Mouse (Mus musculus): ENCODE measurements around the gene Rap1gap. TPM values are rescaled to one million over a fixed set of nuclear protein-coding genes. Genes with fewer than 3 reads are reported as not detected.

Rap1gap gene
- polyA plus RNA-seq, 1 experiment from 2014 or later, result 48.8 TPM

DNA sequence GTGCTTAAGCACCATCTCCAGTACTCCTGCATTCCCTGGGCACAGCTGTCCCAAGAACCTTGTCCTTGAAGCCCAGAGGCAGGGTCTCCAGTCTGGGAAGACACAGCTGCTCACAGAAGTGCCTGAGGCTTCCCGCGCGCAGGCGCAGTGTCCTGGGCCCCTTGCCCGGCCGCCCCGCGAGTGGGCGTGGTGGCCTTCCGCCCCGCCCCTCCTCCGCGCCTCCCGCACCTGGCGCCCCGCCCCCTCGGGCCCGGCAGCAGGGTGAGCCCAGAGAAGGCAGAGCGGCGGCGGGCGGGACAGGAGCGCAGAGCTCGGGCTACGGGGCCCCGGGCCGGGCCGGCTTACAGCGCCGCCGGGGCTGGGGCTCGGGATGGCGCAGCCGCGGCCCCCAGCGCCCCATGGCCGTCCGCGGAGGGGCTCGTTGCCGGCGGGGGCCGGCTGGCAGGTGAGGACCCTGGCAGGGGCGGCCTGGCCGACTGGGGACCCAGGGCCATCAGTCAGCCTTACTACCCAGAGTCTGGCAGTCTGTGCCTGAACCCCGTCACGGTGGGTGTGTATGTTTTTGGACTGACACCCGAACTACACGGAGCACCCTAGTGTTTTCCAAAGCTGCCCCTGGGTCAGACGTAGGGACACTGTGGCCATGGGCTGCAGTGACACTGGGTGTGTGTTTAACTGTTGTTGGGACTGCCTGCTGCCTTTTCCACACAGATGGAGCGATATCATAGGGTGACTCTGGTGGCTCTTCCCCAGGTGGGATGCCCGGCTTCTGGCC is 42.9 kb downstream of the Rap1gap start:
- H3K27ac ChIP-seq (ENCODE audit: low read length), result peak overlapping the region; percentile 68
- H3K27me3 ChIP-seq (replicated peaks; ENCODE audit: insufficient read depth, low read length), result 0 out of 2 replicates have a peak, but pooled peaks cover 8% of the 10 kb centered on the region
- H3K4me3 ChIP-seq (ENCODE audit: low read depth, low read length), result peak overlapping the region; percentile 49
- DNase-seq (ENCODE audit: low spot score) (peak; percentile 82), ATAC-seq (peak; percentile 87)
- no peaks in the 10 kb centered on the region for H3K9me3 ChIP-seq (ENCODE audit: low read length)
- no peaks in the 10 kb centered on the region; the same call in 1 of the 2 replicates for H3K4me1 ChIP-seq (ENCODE audit: insufficient read depth, low read depth, low read length)
- peak overlapping the region; percentile 54 for H3K9ac ChIP-seq (replicated peaks; ENCODE audit: low read depth)
- peak overlapping the region; percentile 72 for H3K4me2 ChIP-seq (replicated peaks; ENCODE audit: low read depth, low read length)
- no peaks in the 10 kb centered on the region for H3K36me3 ChIP-seq (ENCODE audit: insufficient read depth, low read length)
- WGBS, result 3% methylated on average over 36 of the region's 52 CpGs
- TF ChIP-seq CTCF (IDR thresholded peaks at IDR 0.05), result no peak
- no peak for TF ChIP-seq EP300 (IDR thresholded peaks at IDR 0.05)

DNA sequence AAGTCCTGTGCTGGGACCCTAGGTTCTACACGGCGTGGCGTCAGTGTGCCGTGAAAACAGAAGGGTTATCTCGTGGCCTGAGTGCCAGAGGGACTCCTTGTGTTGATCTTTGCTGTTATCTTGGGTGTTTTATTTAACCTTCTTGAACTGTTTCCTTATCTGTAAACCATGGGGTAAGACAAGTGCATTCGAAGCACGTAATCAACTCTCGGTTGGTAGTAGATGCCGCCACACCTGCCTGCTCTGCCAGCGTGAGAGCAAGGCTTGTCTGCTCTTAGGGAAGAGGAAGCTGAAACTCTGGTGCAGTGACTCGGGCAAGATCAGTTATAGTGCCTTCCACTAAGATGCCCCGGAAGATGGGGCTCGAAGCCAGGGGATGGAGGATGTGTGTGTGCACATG is 48.4 kb downstream of the Rap1gap start:
- Histone ChIP-seq H3K27ac (ENCODE audit: low read length) (peak overlapping the region; percentile 14; the same call in 1 of the 2 replicates), H3K4me3 (ENCODE audit: low read depth, low read length) (no peak overlapping the region), H3K36me3 (ENCODE audit: insufficient read depth, low read length) (no peaks in the 10 kb centered on the region), H3K4me2 (replicated peaks; ENCODE audit: low read depth, low read length) (no peak overlapping the region), H3K9ac (replicated peaks; ENCODE audit: low read depth) (no peak overlapping the region), H3K9me3 (ENCODE audit: low read length) (no peaks in the 10 kb centered on the region), H3K27me3 (replicated peaks; ENCODE audit: insufficient read depth, low read length) (0 out of 2 replicates have a peak, but pooled peaks cover 1% of the 10 kb centered on the region), H3K4me1 (ENCODE audit: insufficient read depth, low read depth, low read length) (no peaks in the 10 kb centered on the region)
- peak; percentile 71 for ATAC-seq
- TF ChIP-seq CTCF (IDR thresholded peaks at IDR 0.05) (no peak), EP300 (IDR thresholded peaks at IDR 0.05) (peak; percentile 89)
- WGBS, result 25% methylated on average over 13 of the region's 13 CpGs
- DNase-seq (ENCODE audit: low spot score), result no peak

GRCm38 (mm10) chr4:137714020-137714624 is 49.6 kb downstream of the Rap1gap start:
- no peak overlapping the region for H3K4me3 ChIP-seq (ENCODE audit: low read depth, low read length)
- no peaks in the 10 kb centered on the region for H3K9me3 ChIP-seq (ENCODE audit: low read length)
- WGBS, result 8% methylated on average over 8 of the region's 8 CpGs
- no peak overlapping the region for H3K27ac ChIP-seq (ENCODE audit: low read length)
- DNase-seq (ENCODE audit: low spot score) (peak; percentile 63), ATAC-seq (peak; percentile 43)
- H3K36me3 ChIP-seq (ENCODE audit: insufficient read depth, low read length), result no peaks in the 10 kb centered on the region
- TF ChIP-seq CTCF (IDR thresholded peaks at IDR 0.05), result peak; percentile 73
- no peak for TF ChIP-seq EP300 (IDR thresholded peaks at IDR 0.05)
- no peak overlapping the region for H3K9ac ChIP-seq (replicated peaks; ENCODE audit: low read depth)
- H3K4me2 ChIP-seq (replicated peaks; ENCODE audit: low read depth, low read length), result no peak overlapping the region
- no peaks in the 10 kb centered on the region for H3K4me1 ChIP-seq (ENCODE audit: insufficient read depth, low read depth, low read length)
- H3K27me3 ChIP-seq (replicated peaks; ENCODE audit: insufficient read depth, low read length), result no peaks in the 10 kb centered on the region

DNA sequence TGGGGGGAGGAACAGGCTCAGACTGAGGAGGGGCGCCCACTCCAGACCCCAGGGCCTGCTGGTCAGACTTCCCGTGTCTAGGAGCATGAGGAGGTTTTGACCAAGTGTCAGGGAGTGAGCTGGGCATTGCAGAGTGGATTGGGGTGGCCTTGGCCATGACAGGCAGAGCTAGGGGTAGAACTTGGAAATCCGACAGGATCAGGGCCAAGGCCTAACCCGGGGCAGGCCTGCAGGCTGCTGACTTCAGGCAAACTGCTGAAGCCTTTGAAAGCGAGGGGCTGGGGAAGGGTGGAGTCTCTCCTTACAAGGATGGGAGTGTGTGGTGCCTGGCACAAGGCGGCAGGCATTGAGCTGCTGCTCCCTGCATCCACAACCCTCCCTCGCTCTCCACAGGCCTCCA is 52.5 kb downstream of the Rap1gap start:
- TF ChIP-seq CTCF (IDR thresholded peaks at IDR 0.05) (no peak), EP300 (IDR thresholded peaks at IDR 0.05) (no peak)
- Histone ChIP-seq H3K9ac (replicated peaks; ENCODE audit: low read depth) (no peak overlapping the region), H3K4me2 (replicated peaks; ENCODE audit: low read depth, low read length) (no peak overlapping the region), H3K27ac (ENCODE audit: low read length) (no peak overlapping the region), H3K27me3 (replicated peaks; ENCODE audit: insufficient read depth, low read length) (0 out of 2 replicates have a peak, but pooled peaks cover 3% of the 10 kb centered on the region), H3K9me3 (ENCODE audit: low read length) (no peaks in the 10 kb centered on the region), H3K4me1 (ENCODE audit: insufficient read depth, low read depth, low read length) (no peaks in the 10 kb centered on the region), H3K36me3 (ENCODE audit: insufficient read depth, low read length) (peaks cover 3% of the 10 kb centered on the region; the same call in 1 of the 2 replicates), H3K4me3 (ENCODE audit: low read depth, low read length) (no peak overlapping the region)
- ATAC-seq, result no peak
- DNase-seq (ENCODE audit: low spot score), result no peak
- 56% methylated on average over 6 of the region's 7 CpGs for WGBS

GRCm38 (mm10) chr4:137717671-137718070 is 53.1 kb downstream of the Rap1gap start:
- no peak for ATAC-seq
- WGBS, result 66% methylated on average over 15 of the region's 15 CpGs

DNA sequence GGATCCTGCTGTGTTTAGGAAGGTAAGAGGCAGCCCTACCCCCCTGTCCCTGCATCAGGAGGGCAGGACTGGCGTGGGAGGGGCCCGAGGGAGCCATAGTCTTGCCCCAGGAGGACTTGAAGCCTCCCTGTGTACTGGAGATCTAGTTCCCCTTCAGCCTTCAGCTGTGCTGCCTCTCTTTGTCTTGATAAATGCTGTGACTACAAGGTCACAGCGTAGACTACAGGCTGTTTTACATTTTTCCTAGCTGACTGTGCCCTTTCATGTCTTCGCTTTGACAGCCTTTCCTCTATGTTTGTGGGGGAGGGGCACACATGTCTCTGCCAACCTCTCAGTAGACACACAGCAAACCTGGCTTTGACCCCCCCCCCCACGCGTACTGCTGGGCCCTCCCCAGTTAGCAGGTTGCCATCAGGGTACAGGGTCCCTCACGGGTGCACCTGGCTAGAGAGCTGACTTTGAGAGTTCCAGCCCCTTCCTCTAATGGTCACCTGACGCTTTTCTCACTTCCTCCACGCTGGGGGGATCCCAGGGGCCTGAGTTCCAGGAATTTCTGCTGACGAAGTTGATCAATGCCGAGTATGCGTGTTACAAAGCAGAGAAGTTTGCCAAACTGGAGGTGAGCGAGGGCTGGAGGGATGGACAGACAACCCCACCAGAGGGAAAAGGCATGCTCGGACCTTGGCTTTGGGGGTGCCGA is 55.0 kb downstream of the Rap1gap start:
- peaks cover 3% of the 10 kb centered on the region; the same call in 1 of the 2 replicates for H3K36me3 ChIP-seq (ENCODE audit: insufficient read depth, low read length)
- H3K9me3 ChIP-seq (ENCODE audit: low read length), result no peaks in the 10 kb centered on the region
- H3K4me2 ChIP-seq (replicated peaks; ENCODE audit: low read depth, low read length), result no peak overlapping the region
- DNase-seq (ENCODE audit: low spot score) (no peak), ATAC-seq (no peak)
- H3K9ac ChIP-seq (replicated peaks; ENCODE audit: low read depth), result no peak overlapping the region
- H3K27me3 ChIP-seq (replicated peaks; ENCODE audit: insufficient read depth, low read length), result peaks cover 8% of the 10 kb centered on the region; the same call in 1 of the 2 replicates
- H3K4me1 ChIP-seq (ENCODE audit: insufficient read depth, low read depth, low read length), result no peaks in the 10 kb centered on the region
- no peak overlapping the region for H3K27ac ChIP-seq (ENCODE audit: low read length)
- H3K4me3 ChIP-seq (ENCODE audit: low read depth, low read length), result no peak overlapping the region
- TF ChIP-seq EP300 (IDR thresholded peaks at IDR 0.05) (no peak), CTCF (IDR thresholded peaks at IDR 0.05) (no peak)
- WGBS, result 35% methylated on average over 15 of the region's 15 CpGs

More at GRCm38 (mm10) chr4:137717671-137718070, 53.1 kb downstream of the Rap1gap start:
- H3K4me3 ChIP-seq (ENCODE audit: low read depth, low read length), result no peak overlapping the region
- no peak overlapping the region for H3K27ac ChIP-seq (ENCODE audit: low read length)
- TF ChIP-seq EP300 (IDR thresholded peaks at IDR 0.05), result no peak
- no peak for TF ChIP-seq CTCF (IDR thresholded peaks at IDR 0.05)
- no peaks in the 10 kb centered on the region for H3K9me3 ChIP-seq (ENCODE audit: low read length)
- DNase-seq (ENCODE audit: low spot score), result no peak
- H3K9ac ChIP-seq (replicated peaks; ENCODE audit: low read depth), result no peak overlapping the region
- H3K4me1 ChIP-seq (ENCODE audit: insufficient read depth, low read depth, low read length), result no peaks in the 10 kb centered on the region
- 0 out of 2 replicates have a peak, but pooled peaks cover 3% of the 10 kb centered on the region for H3K27me3 ChIP-seq (replicated peaks; ENCODE audit: insufficient read depth, low read length)
- H3K36me3 ChIP-seq (ENCODE audit: insufficient read depth, low read length), result peaks cover 3% of the 10 kb centered on the region; the same call in 1 of the 2 replicates
- no peak overlapping the region for H3K4me2 ChIP-seq (replicated peaks; ENCODE audit: low read depth, low read length)
